Mouse (Mus musculus): ENCODE measurements around the gene Enox1.

DNA sequence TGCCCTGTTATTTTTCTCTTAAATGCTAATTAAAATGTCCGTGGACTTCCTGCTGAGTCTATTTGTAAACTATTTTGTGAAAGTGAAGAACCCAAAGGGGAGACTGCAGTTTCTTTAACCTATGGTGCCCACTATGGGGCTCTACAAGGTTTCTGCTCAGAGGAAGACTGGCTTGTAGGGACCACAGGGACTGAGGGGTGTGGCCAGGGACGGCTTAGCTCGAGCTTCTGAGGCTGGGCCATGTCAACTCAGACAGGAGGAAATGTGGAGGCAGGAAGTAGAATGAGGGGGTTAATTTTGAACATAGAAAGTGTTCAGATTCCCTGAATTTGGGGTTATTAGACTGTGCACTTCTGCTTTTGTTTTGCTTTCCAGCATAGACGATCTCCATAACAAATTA, 82.8 kb downstream of the Enox1 start:
- no peak for TF ChIP-seq CTCF (IDR thresholded peaks at IDR 0.05; ENCODE audit: low read depth, low read length)
- TF ChIP-seq POLR2A (IDR thresholded peaks at IDR 0.05; ENCODE audit: borderline replicate concordance, low read depth, low read length) = no peak
